Mouse (Mus musculus): ENCODE measurements at regions not wholly inside any gene's neighbourhood (a gene's known extent, or its start where the extent isn't known, plus 50 kb on each side); places are given as distances from the start of the nearest gene placed in this dataset.

- no peak overlapping the region for H3K27ac ChIP-seq (ENCODE audit: insufficient read depth, low read depth, low read length)
- H3K4me3 ChIP-seq (ENCODE audit: insufficient read depth, low read length): no peak overlapping the region
- TF ChIP-seq POLR2A (IDR thresholded peaks at IDR 0.05; ENCODE audit: borderline replicate concordance, low read depth, low read length): no peak
- no peak for TF ChIP-seq CTCF (IDR thresholded peaks at IDR 0.05; ENCODE audit: low read depth, low read length)
- peaks cover 6% of the 10 kb centered on the region for H3K4me1 ChIP-seq (ENCODE audit: control insufficient read depth, insufficient read depth, low read length)
Measured at GRCm38 (mm10) chr5:47426040-47426439, 556.9 kb upstream of the Slit2 start.

GRCm38 (mm10) chr5:47426467-47426866 is 556.5 kb upstream of the Slit2 start:
- H3K4me1 ChIP-seq (ENCODE audit: control insufficient read depth, insufficient read depth, low read length): peaks cover 6% of the 10 kb centered on the region
- TF ChIP-seq POLR2A (IDR thresholded peaks at IDR 0.05; ENCODE audit: borderline replicate concordance, low read depth, low read length): no peak
- no peak for TF ChIP-seq CTCF (IDR thresholded peaks at IDR 0.05; ENCODE audit: low read depth, low read length)

GRCm38 (mm10) chr5:47429217-47430172 is 553.4 kb upstream of the Slit2 start:
- Histone ChIP-seq H3K4me1 (ENCODE audit: control insufficient read depth, insufficient read depth, low read length) (peaks cover 6% of the 10 kb centered on the region), H3K27ac (ENCODE audit: insufficient read depth, low read depth, low read length) (no peak overlapping the region), H3K4me3 (ENCODE audit: insufficient read depth, low read length) (no peak overlapping the region)
- TF ChIP-seq POLR2A (IDR thresholded peaks at IDR 0.05; ENCODE audit: borderline replicate concordance, low read depth, low read length): no peak
- no peak for TF ChIP-seq CTCF (IDR thresholded peaks at IDR 0.05; ENCODE audit: low read depth, low read length)

More at GRCm38 (mm10) chr5:47426467-47426866, 556.5 kb upstream of the Slit2 start:
- no peak overlapping the region for H3K27ac ChIP-seq (ENCODE audit: insufficient read depth, low read depth, low read length)
- H3K4me3 ChIP-seq (ENCODE audit: insufficient read depth, low read length): no peak overlapping the region

GRCm38 (mm10) chr5:47431599-47432328 is 551.2 kb upstream of the Slit2 start:
- peaks cover 12% of the 10 kb centered on the region for H3K4me1 ChIP-seq (ENCODE audit: control insufficient read depth, insufficient read depth, low read length)
- H3K4me3 ChIP-seq (ENCODE audit: insufficient read depth, low read length): no peak overlapping the region
- H3K27ac ChIP-seq (ENCODE audit: insufficient read depth, low read depth, low read length): no peak overlapping the region
- no peak for TF ChIP-seq POLR2A (IDR thresholded peaks at IDR 0.05; ENCODE audit: borderline replicate concordance, low read depth, low read length)
- TF ChIP-seq CTCF (IDR thresholded peaks at IDR 0.05; ENCODE audit: low read depth, low read length): no peak

- H3K4me3 ChIP-seq (ENCODE audit: insufficient read depth, low read length): no peak overlapping the region
- no peak for TF ChIP-seq CTCF (IDR thresholded peaks at IDR 0.05; ENCODE audit: low read depth, low read length)
- peaks cover 14% of the 10 kb centered on the region for H3K4me1 ChIP-seq (ENCODE audit: control insufficient read depth, insufficient read depth, low read length)
- H3K27ac ChIP-seq (ENCODE audit: insufficient read depth, low read depth, low read length): peak overlapping the region; percentile 39
Measured at GRCm38 (mm10) chr5:47436455-47436854, 546.5 kb upstream of the Slit2 start.

- no peak for TF ChIP-seq POLR2A (IDR thresholded peaks at IDR 0.05; ENCODE audit: borderline replicate concordance, low read depth, low read length)
- no peak for TF ChIP-seq CTCF (IDR thresholded peaks at IDR 0.05; ENCODE audit: low read depth, low read length)
- no peak overlapping the region for H3K27ac ChIP-seq (ENCODE audit: insufficient read depth, low read depth, low read length)
- H3K4me1 ChIP-seq (ENCODE audit: control insufficient read depth, insufficient read depth, low read length): 0 out of 2 replicates have a peak, but pooled peaks cover 2% of the 10 kb centered on the region
- no peak overlapping the region for H3K4me3 ChIP-seq (ENCODE audit: insufficient read depth, low read length)
Measured at GRCm38 (mm10) chr5:47446305-47447028, 536.5 kb upstream of the Slit2 start.

GRCm38 (mm10) chr5:47464848-47465247 is 518.1 kb upstream of the Slit2 start:
- H3K4me1 ChIP-seq (ENCODE audit: control insufficient read depth, insufficient read depth, low read length): peaks cover 3% of the 10 kb centered on the region
- H3K4me3 ChIP-seq (ENCODE audit: insufficient read depth, low read length): no peak overlapping the region
- peak overlapping the region; percentile 30; the same call in 1 of the 2 replicates for H3K27ac ChIP-seq (ENCODE audit: insufficient read depth, low read depth, low read length)
- TF ChIP-seq POLR2A (IDR thresholded peaks at IDR 0.05; ENCODE audit: borderline replicate concordance, low read depth, low read length): no peak
- TF ChIP-seq CTCF (IDR thresholded peaks at IDR 0.05; ENCODE audit: low read depth, low read length): no peak

GRCm38 (mm10) chr5:47469394-47469793 is 513.5 kb upstream of the Slit2 start:
- Histone ChIP-seq H3K4me1 (ENCODE audit: control insufficient read depth, insufficient read depth, low read length) (peaks cover 17% of the 10 kb centered on the region), H3K27ac (ENCODE audit: insufficient read depth, low read depth, low read length) (no peak overlapping the region), H3K4me3 (ENCODE audit: insufficient read depth, low read length) (no peak overlapping the region)
- TF ChIP-seq CTCF (IDR thresholded peaks at IDR 0.05; ENCODE audit: low read depth, low read length) (no peak), POLR2A (IDR thresholded peaks at IDR 0.05; ENCODE audit: borderline replicate concordance, low read depth, low read length) (no peak)

GRCm38 (mm10) chr5:47472027-47472825 is 510.7 kb upstream of the Slit2 start:
- peak overlapping the region; percentile 69 for H3K27ac ChIP-seq (ENCODE audit: insufficient read depth, low read depth, low read length)
- no peak for TF ChIP-seq CTCF (IDR thresholded peaks at IDR 0.05; ENCODE audit: low read depth, low read length)
- no peak for TF ChIP-seq POLR2A (IDR thresholded peaks at IDR 0.05; ENCODE audit: borderline replicate concordance, low read depth, low read length)

More at GRCm38 (mm10) chr5:47472027-47472825, 510.7 kb upstream of the Slit2 start:
- Histone ChIP-seq H3K4me1 (ENCODE audit: control insufficient read depth, insufficient read depth, low read length) (peaks cover 17% of the 10 kb centered on the region), H3K4me3 (ENCODE audit: insufficient read depth, low read length) (peak overlapping the region; percentile 2; the same call in 1 of the 2 replicates)

All from bone marrow macrophage, adult 2 months (primary cell).